Mouse (Mus musculus): ENCODE results near the gene Cpa1. TPM values are rescaled to one million over a fixed set of nuclear protein-coding genes. Genes with fewer than 3 reads are reported as not detected.
A peak's percentile ranks its signal among the peaks of the same experiment; 100 is the strongest.

Cpa1 gene
- 2.1 and 3.9 TPM in 2 replicates for polyA plus RNA-seq (2015; fragmentation: Nextera tagmentation; extraction: Ambion mirVana)

GRCm38 (mm10) chr6:30638674-30639268, at the start of gene Cpa1:
Gene Cpa1, plus strand, starts transcription at chr6:30639218.
- Histone ChIP-seq H3K36me3 (no peaks in the 10 kb centered on the region), H3K4me1 (peaks cover 40% of the 10 kb centered on the region), H3K9me3 (no peaks in the 10 kb centered on the region), H3K4me2 (no peak within 1 kb of the TSS), H3K27ac (replicated peaks) (peak within 1 kb of the TSS; percentile 54; the same call in 1 of the 2 replicates), H3K9ac (peak within 1 kb of the TSS; percentile 28), H3K27me3 (replicated peaks) (no peaks in the 10 kb centered on the region), H3K4me3 (no peak within 1 kb of the TSS)
- ATAC-seq (ENCODE audit: extremely low read depth, insufficient number of reproducible peaks, low FRiP score, low TSS enrichment), result no peak
- WGBS, result 51% methylated on average over 5 of the region's 5 CpGs

- Histone ChIP-seq H3K27ac (replicated peaks) (0 out of 2 replicates have a peak overlapping the region, but pooled peaks have one; percentile 16), H3K36me3 (no peaks in the 10 kb centered on the region), H3K9ac (no peak overlapping the region), H3K4me1 (peaks cover 22% of the 10 kb centered on the region), H3K4me3 (no peak overlapping the region), H3K9me3 (no peaks in the 10 kb centered on the region), H3K27me3 (replicated peaks) (no peaks in the 10 kb centered on the region), H3K4me2 (no peak overlapping the region)
- ATAC-seq (ENCODE audit: extremely low read depth, insufficient number of reproducible peaks, low FRiP score, low TSS enrichment), result no peak
- 22% methylated on average over 2 of the region's 2 CpGs for WGBS
These were observed 49.2 kb upstream of the Cpa1 start for GRCm38 (mm10) chr6:30589819-30590218.

- WGBS, result 54% methylated on average over 5 of the region's 5 CpGs
- no peak for ATAC-seq (ENCODE audit: extremely low read depth, insufficient number of reproducible peaks, low FRiP score, low TSS enrichment)
- Histone ChIP-seq H3K9me3 (no peaks in the 10 kb centered on the region), H3K36me3 (no peaks in the 10 kb centered on the region), H3K4me1 (peaks cover 22% of the 10 kb centered on the region), H3K4me3 (no peak overlapping the region), H3K9ac (no peak overlapping the region), H3K27ac (replicated peaks) (no peak overlapping the region), H3K4me2 (no peak overlapping the region), H3K27me3 (replicated peaks) (no peaks in the 10 kb centered on the region)
These were observed 47.1 kb upstream of the Cpa1 start for GRCm38 (mm10) chr6:30591851-30592404.

- no peaks in the 10 kb centered on the region for H3K36me3 ChIP-seq
- no peak overlapping the region for H3K9ac ChIP-seq
- H3K27me3 ChIP-seq (replicated peaks), result no peaks in the 10 kb centered on the region
- WGBS, result 79% methylated on average over 10 of the region's 10 CpGs
- peaks cover 18% of the 10 kb centered on the region for H3K4me1 ChIP-seq
- H3K4me2 ChIP-seq, result no peak overlapping the region
- no peak overlapping the region for H3K4me3 ChIP-seq
- no peaks in the 10 kb centered on the region for H3K9me3 ChIP-seq
- no peak for ATAC-seq (ENCODE audit: extremely low read depth, insufficient number of reproducible peaks, low FRiP score, low TSS enrichment)
- H3K27ac ChIP-seq (replicated peaks), result no peak overlapping the region
These were observed 46.5 kb upstream of the Cpa1 start for GRCm38 (mm10) chr6:30592417-30592974.

GRCm38 (mm10) chr6:30594364-30594763, 44.7 kb upstream of the Cpa1 start:
- 45% methylated on average over 7 of the region's 7 CpGs for WGBS
- Histone ChIP-seq H3K4me2 (no peak overlapping the region), H3K4me1 (peaks cover 14% of the 10 kb centered on the region), H3K4me3 (no peak overlapping the region), H3K27ac (replicated peaks) (no peak overlapping the region), H3K9me3 (no peaks in the 10 kb centered on the region), H3K9ac (no peak overlapping the region), H3K27me3 (replicated peaks) (no peaks in the 10 kb centered on the region), H3K36me3 (no peaks in the 10 kb centered on the region)
- no peak for ATAC-seq (ENCODE audit: extremely low read depth, insufficient number of reproducible peaks, low FRiP score, low TSS enrichment)

GRCm38 (mm10) chr6:30596230-30596898, 42.7 kb upstream of the Cpa1 start:
- Histone ChIP-seq H3K4me2 (no peak overlapping the region), H3K9ac (no peak overlapping the region), H3K36me3 (no peaks in the 10 kb centered on the region), H3K27ac (replicated peaks) (no peak overlapping the region), H3K4me1 (0 out of 2 replicates have a peak, but pooled peaks cover 5% of the 10 kb centered on the region), H3K27me3 (replicated peaks) (no peaks in the 10 kb centered on the region), H3K4me3 (no peak overlapping the region), H3K9me3 (no peaks in the 10 kb centered on the region)
- WGBS, result 84% methylated on average over 8 of the region's 8 CpGs
- ATAC-seq (ENCODE audit: extremely low read depth, insufficient number of reproducible peaks, low FRiP score, low TSS enrichment), result no peak

GRCm38 (mm10) chr6:30600033-30600432, 39.0 kb upstream of the Cpa1 start:
- no peak for ATAC-seq (ENCODE audit: extremely low read depth, insufficient number of reproducible peaks, low FRiP score, low TSS enrichment)
- 62% methylated on average over 3 of the region's 3 CpGs for WGBS
- Histone ChIP-seq H3K4me3 (no peak overlapping the region), H3K36me3 (no peaks in the 10 kb centered on the region), H3K27ac (replicated peaks) (no peak overlapping the region), H3K4me1 (no peaks in the 10 kb centered on the region), H3K9me3 (no peaks in the 10 kb centered on the region), H3K9ac (no peak overlapping the region), H3K27me3 (replicated peaks) (no peaks in the 10 kb centered on the region), H3K4me2 (no peak overlapping the region)

GRCm38 (mm10) chr6:30600995-30601394, 38.0 kb upstream of the Cpa1 start:
- no peak overlapping the region for H3K4me3 ChIP-seq
- H3K27ac ChIP-seq (replicated peaks), result no peak overlapping the region
- no peaks in the 10 kb centered on the region for H3K4me1 ChIP-seq
- 64% methylated on average over 1 of the region's 1 CpGs for WGBS
- no peaks in the 10 kb centered on the region for H3K27me3 ChIP-seq (replicated peaks)
- no peak overlapping the region for H3K4me2 ChIP-seq
- H3K9me3 ChIP-seq, result no peaks in the 10 kb centered on the region
- no peak overlapping the region for H3K9ac ChIP-seq
- no peaks in the 10 kb centered on the region for H3K36me3 ChIP-seq
- no peak for ATAC-seq (ENCODE audit: extremely low read depth, insufficient number of reproducible peaks, low FRiP score, low TSS enrichment)

- no peak overlapping the region for H3K4me3 ChIP-seq
- WGBS, result 74% methylated on average over 7 of the region's 7 CpGs
These were observed 34.6 kb upstream of the Cpa1 start for GRCm38 (mm10) chr6:30604342-30604867.

GRCm38 (mm10) chr6:30605111-30605510, 33.9 kb upstream of the Cpa1 start:
- Histone ChIP-seq H3K4me1 (no peaks in the 10 kb centered on the region), H3K9ac (no peak overlapping the region), H3K36me3 (no peaks in the 10 kb centered on the region), H3K27me3 (replicated peaks) (no peaks in the 10 kb centered on the region), H3K4me2 (no peak overlapping the region), H3K27ac (replicated peaks) (no peak overlapping the region), H3K4me3 (no peak overlapping the region), H3K9me3 (no peaks in the 10 kb centered on the region)
- 73% methylated on average over 4 of the region's 4 CpGs for WGBS
- no peak for ATAC-seq (ENCODE audit: extremely low read depth, insufficient number of reproducible peaks, low FRiP score, low TSS enrichment)

More at GRCm38 (mm10) chr6:30604342-30604867, 34.6 kb upstream of the Cpa1 start:
- Histone ChIP-seq H3K36me3 (no peaks in the 10 kb centered on the region), H3K4me1 (no peaks in the 10 kb centered on the region), H3K9me3 (no peaks in the 10 kb centered on the region), H3K9ac (no peak overlapping the region), H3K27ac (replicated peaks) (no peak overlapping the region), H3K4me2 (no peak overlapping the region), H3K27me3 (replicated peaks) (no peaks in the 10 kb centered on the region)
- ATAC-seq (ENCODE audit: extremely low read depth, insufficient number of reproducible peaks, low FRiP score, low TSS enrichment), result no peak

GRCm38 (mm10) chr6:30605672-30606071, 33.3 kb upstream of the Cpa1 start:
- Histone ChIP-seq H3K4me1 (no peaks in the 10 kb centered on the region), H3K9ac (no peak overlapping the region), H3K27ac (replicated peaks) (no peak overlapping the region), H3K4me2 (no peak overlapping the region), H3K36me3 (no peaks in the 10 kb centered on the region), H3K27me3 (replicated peaks) (no peaks in the 10 kb centered on the region), H3K9me3 (no peaks in the 10 kb centered on the region), H3K4me3 (no peak overlapping the region)
- WGBS, result 77% methylated on average over 5 of the region's 5 CpGs
- ATAC-seq (ENCODE audit: extremely low read depth, insufficient number of reproducible peaks, low FRiP score, low TSS enrichment), result no peak
